Mouse (Mus musculus): Measurements from ENCODE around the gene Ptpn1. TPM values are rescaled to one million over a fixed set of nuclear protein-coding genes. Genes with fewer than 3 reads are reported as not detected.

Ptpn1 gene
- polyA plus RNA-seq, 1 experiment from 2014 or later, result 69.3 TPM

DNA sequence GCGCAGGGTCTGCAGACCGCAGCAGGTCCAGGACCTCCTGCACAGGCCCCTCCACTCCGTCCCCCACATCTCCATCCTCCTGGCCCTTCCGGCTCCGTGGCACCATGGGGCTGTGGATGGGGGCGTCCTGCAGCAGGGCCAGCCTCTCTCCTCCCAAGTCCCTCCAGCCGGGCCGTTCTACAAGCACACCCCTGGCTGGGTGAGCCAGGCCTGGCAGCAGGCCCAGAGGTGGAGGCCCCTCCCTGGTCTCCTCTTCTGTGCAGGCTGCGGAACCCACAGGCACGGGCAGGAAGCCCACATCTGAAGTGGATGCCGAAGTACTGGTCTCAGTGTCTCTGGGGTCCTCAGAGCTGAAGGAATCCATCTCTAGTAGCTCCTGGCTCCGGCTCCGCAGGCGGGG lies 57.5 kb downstream of the Ptpn1 start:
- 65% methylated on average over 14 of the region's 14 CpGs for WGBS
- H3K4me3 ChIP-seq (replicated peaks; ENCODE audit: low read length), result no peak overlapping the region
- no peak overlapping the region for H3K4me2 ChIP-seq (replicated peaks)

DNA sequence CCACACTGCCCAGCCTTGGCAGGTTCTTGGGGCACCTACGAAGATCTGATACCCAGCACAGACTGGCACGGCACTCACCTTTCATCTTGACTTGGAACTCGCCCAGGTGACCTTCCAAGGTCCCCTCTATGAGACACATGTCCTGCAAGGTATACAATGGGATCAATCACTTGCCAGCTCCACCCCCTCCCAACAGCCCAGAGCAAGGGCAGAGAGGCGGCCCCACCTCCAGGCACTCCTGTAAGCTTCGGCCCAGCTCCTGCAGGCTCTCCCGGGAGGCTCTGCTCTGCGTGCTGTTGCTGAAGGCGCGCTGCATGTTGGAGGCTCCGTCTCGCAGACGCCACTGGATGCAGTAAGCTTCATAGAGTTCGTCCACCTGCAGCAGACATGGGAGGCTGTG lies 61.4 kb downstream of the Ptpn1 start:
- H3K27ac ChIP-seq, result no peak overlapping the region
- no peak overlapping the region for H3K4me3 ChIP-seq (replicated peaks; ENCODE audit: low read length)
- H3K27me3 ChIP-seq (ENCODE audit: control insufficient read depth, insufficient read depth, low read length), result no peaks in the 10 kb centered on the region
- no peaks in the 10 kb centered on the region for H3K9me3 ChIP-seq (ENCODE audit: control insufficient read depth, low read length)
- no peaks in the 10 kb centered on the region for H3K4me1 ChIP-seq (replicated peaks; ENCODE audit: control insufficient read depth, insufficient read depth, low read length)
- no peak overlapping the region for H3K9ac ChIP-seq
- DNase-seq (ENCODE audit: low spot score) (no peak), ATAC-seq (ENCODE audit: low FRiP score) (no peak)
- no peaks in the 10 kb centered on the region for H3K36me3 ChIP-seq (replicated peaks; ENCODE audit: control insufficient read depth, insufficient read depth)
- no peak overlapping the region for H3K4me2 ChIP-seq (replicated peaks)
- 66% methylated on average over 13 of the region's 13 CpGs for WGBS

More for the DNA sequence above, 57.5 kb downstream of the Ptpn1 start:
- Histone ChIP-seq H3K9me3 (ENCODE audit: control insufficient read depth, low read length) (no peaks in the 10 kb centered on the region), H3K36me3 (replicated peaks; ENCODE audit: control insufficient read depth, insufficient read depth) (no peaks in the 10 kb centered on the region), H3K27me3 (ENCODE audit: control insufficient read depth, insufficient read depth, low read length) (no peaks in the 10 kb centered on the region), H3K4me1 (replicated peaks; ENCODE audit: control insufficient read depth, insufficient read depth, low read length) (no peaks in the 10 kb centered on the region), H3K27ac (no peak overlapping the region), H3K9ac (no peak overlapping the region)
- DNase-seq (ENCODE audit: low spot score) (peak; percentile 62), ATAC-seq (ENCODE audit: low FRiP score) (peak; percentile 39; the same call in 1 of the 2 replicates)

DNA sequence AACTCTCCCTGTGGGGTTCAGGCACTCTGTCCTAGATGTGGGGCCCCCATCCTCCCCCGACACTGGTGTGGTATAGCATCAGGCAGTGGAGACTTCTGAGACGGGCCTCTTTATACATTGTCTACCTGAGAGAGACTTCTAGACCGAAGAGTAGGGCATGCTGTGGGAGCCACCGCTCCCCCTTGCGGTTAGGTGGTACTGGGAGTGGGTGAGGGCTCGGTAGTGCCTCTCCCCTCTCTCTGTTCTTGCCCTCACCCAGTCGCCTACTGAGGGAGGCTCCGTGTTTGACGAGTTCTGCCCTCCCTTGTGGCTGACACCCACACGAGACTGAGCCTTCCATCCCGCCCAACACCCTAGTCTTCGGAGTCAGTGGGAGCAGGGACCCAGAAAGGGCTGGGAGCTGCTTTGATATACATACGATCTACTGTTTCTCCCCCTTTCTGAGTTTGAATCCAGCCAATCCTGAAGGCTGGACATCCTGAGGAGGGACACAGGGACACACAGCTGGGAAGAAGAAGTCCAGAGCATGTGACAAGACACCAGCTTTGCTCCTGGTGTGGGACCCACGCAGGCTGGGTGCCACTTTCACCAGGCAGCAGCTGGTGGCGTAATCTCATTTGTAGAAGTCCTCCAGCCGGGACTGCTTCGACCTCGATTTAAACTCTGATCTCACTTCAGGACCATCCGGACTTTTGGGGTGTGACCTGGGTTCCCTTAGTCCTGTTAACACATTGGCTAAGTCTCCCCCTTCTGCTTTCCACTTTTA lies 64.2 kb downstream of the Ptpn1 start:
- H3K4me1 ChIP-seq (replicated peaks; ENCODE audit: control insufficient read depth, insufficient read depth, low read length), result no peaks in the 10 kb centered on the region
- DNase-seq (ENCODE audit: low spot score) (no peak), ATAC-seq (ENCODE audit: low FRiP score) (no peak)
- 72% methylated on average over 19 of the region's 19 CpGs for WGBS
- H3K36me3 ChIP-seq (replicated peaks; ENCODE audit: control insufficient read depth, insufficient read depth), result no peaks in the 10 kb centered on the region
- H3K9ac ChIP-seq, result no peak overlapping the region
- no peak overlapping the region for H3K27ac ChIP-seq
- H3K9me3 ChIP-seq (ENCODE audit: control insufficient read depth, low read length), result 0 out of 2 replicates have a peak, but pooled peaks cover 7% of the 10 kb centered on the region
- H3K4me2 ChIP-seq (replicated peaks), result no peak overlapping the region
- H3K4me3 ChIP-seq (replicated peaks; ENCODE audit: low read length), result no peak overlapping the region
- no peaks in the 10 kb centered on the region for H3K27me3 ChIP-seq (ENCODE audit: control insufficient read depth, insufficient read depth, low read length)

DNA sequence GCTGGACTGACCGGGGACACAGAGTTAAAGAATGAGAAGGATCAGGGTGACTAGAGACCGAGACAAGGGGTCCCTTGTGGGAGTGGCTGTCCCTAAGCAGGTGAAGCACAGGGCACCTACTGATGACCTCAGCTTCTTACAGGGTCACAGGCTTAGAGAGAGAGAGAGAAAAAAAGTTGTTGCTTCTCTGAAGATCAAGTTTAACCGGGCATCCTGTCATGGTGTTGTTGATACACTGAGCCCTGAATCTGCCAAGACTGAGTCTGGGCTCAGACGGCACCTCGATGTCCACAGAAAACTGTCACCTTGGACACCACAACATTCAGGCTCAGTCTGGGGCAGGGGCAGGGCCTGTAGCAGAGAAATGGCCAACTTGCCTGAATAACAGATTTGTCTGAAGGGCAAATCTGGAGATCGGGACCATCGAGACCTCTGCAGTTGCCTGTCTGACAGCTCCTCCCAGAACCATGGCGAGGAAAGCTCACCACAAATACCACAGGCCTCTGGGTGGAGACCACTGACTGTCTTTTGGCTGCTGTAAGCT lies 64.9 kb downstream of the Ptpn1 start:
- no peak overlapping the region for H3K9ac ChIP-seq
- WGBS, result 60% methylated on average over 8 of the region's 8 CpGs
- no peaks in the 10 kb centered on the region for H3K36me3 ChIP-seq (replicated peaks; ENCODE audit: control insufficient read depth, insufficient read depth)
- no peaks in the 10 kb centered on the region for H3K27me3 ChIP-seq (ENCODE audit: control insufficient read depth, insufficient read depth, low read length)
- 0 out of 2 replicates have a peak, but pooled peaks cover 7% of the 10 kb centered on the region for H3K9me3 ChIP-seq (ENCODE audit: control insufficient read depth, low read length)
- DNase-seq (ENCODE audit: low spot score) (no peak), ATAC-seq (ENCODE audit: low FRiP score) (no peak)
- no peak overlapping the region for H3K4me2 ChIP-seq (replicated peaks)
- no peak overlapping the region for H3K27ac ChIP-seq
- no peak overlapping the region for H3K4me3 ChIP-seq (replicated peaks; ENCODE audit: low read length)
- H3K4me1 ChIP-seq (replicated peaks; ENCODE audit: control insufficient read depth, insufficient read depth, low read length), result no peaks in the 10 kb centered on the region

DNA sequence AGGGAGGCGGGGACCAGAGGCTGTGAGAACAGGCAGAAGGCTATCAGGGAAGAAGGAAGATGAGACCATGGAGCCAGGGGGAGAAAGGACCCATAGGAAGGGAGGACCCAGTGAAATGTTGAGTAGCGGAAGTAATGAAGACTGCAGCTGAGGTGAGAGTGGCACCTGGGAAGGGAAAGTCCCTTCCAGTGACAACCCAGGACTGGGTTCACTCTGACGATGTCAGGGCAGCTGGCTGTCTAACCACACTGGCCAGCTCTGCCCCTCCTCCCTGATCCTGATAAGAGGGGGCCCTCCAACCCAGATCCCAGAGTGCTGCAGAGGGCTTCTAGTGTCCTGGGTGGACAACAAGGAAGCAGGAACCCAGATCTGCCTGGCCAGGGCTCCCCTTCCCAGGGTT lies 65.7 kb downstream of the Ptpn1 start:
- no peaks in the 10 kb centered on the region for H3K4me1 ChIP-seq (replicated peaks; ENCODE audit: control insufficient read depth, insufficient read depth, low read length)
- no peak overlapping the region for H3K4me3 ChIP-seq (replicated peaks; ENCODE audit: low read length)
- no peak overlapping the region for H3K9ac ChIP-seq
- H3K27ac ChIP-seq, result no peak overlapping the region
- 0 out of 2 replicates have a peak, but pooled peaks cover 7% of the 10 kb centered on the region for H3K9me3 ChIP-seq (ENCODE audit: control insufficient read depth, low read length)
- 79% methylated on average over 3 of the region's 3 CpGs for WGBS
- no peak for DNase-seq (ENCODE audit: low spot score)
- ATAC-seq (ENCODE audit: low FRiP score), result no peak
- H3K27me3 ChIP-seq (ENCODE audit: control insufficient read depth, insufficient read depth, low read length), result no peaks in the 10 kb centered on the region
- no peak overlapping the region for H3K4me2 ChIP-seq (replicated peaks)
- no peaks in the 10 kb centered on the region for H3K36me3 ChIP-seq (replicated peaks; ENCODE audit: control insufficient read depth, insufficient read depth)

DNA sequence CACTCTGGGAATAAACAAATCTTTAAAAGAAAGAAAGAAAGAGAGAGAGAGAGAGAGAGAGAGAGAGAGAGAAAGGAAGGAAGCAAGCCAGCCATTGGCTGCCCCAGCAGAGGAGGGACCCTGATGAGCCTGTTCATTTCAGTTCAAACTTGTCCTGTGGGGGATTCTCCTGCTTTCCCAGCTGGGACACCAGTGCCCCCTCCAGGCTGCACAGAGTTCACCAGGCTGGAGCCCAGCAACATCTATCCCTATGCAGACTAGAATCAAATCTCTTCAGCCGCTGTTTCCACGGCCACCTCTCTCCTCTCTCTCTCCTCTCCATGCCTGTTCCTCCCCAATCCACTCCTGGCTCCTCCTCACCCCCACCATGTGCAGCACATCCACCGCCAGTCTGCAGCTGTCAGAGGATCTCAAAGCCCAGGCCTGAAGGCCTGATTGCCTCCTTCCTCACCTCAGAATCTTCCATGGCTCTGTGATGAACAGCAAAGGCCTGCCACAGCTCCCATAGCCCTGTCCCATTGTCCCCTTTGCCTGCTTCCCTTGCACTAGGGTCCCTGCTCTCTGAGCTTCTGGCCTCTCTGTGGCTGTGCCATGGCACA lies 67.4 kb downstream of the Ptpn1 start:
- no peak overlapping the region for H3K4me2 ChIP-seq (replicated peaks)
- WGBS, result 69% methylated on average over 3 of the region's 3 CpGs
- H3K27me3 ChIP-seq (ENCODE audit: control insufficient read depth, insufficient read depth, low read length), result no peaks in the 10 kb centered on the region
- H3K9ac ChIP-seq, result no peak overlapping the region
- no peaks in the 10 kb centered on the region for H3K4me1 ChIP-seq (replicated peaks; ENCODE audit: control insufficient read depth, insufficient read depth, low read length)
- DNase-seq (ENCODE audit: low spot score) (no peak), ATAC-seq (ENCODE audit: low FRiP score) (no peak)
- no peak overlapping the region for H3K4me3 ChIP-seq (replicated peaks; ENCODE audit: low read length)
- no peaks in the 10 kb centered on the region for H3K36me3 ChIP-seq (replicated peaks; ENCODE audit: control insufficient read depth, insufficient read depth)
- H3K27ac ChIP-seq, result no peak overlapping the region
- 0 out of 2 replicates have a peak, but pooled peaks cover 7% of the 10 kb centered on the region for H3K9me3 ChIP-seq (ENCODE audit: control insufficient read depth, low read length)

DNA sequence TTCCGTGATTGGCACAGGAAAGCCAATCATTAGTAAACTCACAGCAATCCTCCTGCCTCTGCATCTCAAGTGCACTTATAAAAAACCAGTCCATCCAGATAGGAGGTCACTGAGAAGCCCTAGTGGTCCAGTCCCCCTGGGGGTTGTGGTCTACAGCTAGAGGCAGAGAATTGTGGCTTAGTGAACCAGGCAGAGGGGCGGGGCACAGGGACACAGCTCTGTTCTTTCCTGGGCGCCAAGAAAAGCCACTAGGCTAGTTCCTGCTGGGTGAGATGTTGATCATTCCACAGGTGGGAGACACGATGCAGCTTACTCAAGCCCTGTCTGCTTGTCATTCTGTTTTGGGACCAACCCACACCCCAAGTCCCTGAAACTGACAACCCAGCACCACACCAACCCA lies 70.3 kb downstream of the Ptpn1 start:
- Histone ChIP-seq H3K27ac (no peak overlapping the region), H3K4me3 (replicated peaks; ENCODE audit: low read length) (no peak overlapping the region), H3K9ac (no peak overlapping the region), H3K9me3 (ENCODE audit: control insufficient read depth, low read length) (0 out of 2 replicates have a peak, but pooled peaks cover 7% of the 10 kb centered on the region), H3K36me3 (replicated peaks; ENCODE audit: control insufficient read depth, insufficient read depth) (no peaks in the 10 kb centered on the region), H3K4me2 (replicated peaks) (no peak overlapping the region), H3K4me1 (replicated peaks; ENCODE audit: control insufficient read depth, insufficient read depth, low read length) (no peaks in the 10 kb centered on the region), H3K27me3 (ENCODE audit: control insufficient read depth, insufficient read depth, low read length) (no peaks in the 10 kb centered on the region)
- DNase-seq (ENCODE audit: low spot score) (no peak), ATAC-seq (ENCODE audit: low FRiP score) (no peak)
- 56% methylated on average over 4 of the region's 4 CpGs for WGBS

DNA sequence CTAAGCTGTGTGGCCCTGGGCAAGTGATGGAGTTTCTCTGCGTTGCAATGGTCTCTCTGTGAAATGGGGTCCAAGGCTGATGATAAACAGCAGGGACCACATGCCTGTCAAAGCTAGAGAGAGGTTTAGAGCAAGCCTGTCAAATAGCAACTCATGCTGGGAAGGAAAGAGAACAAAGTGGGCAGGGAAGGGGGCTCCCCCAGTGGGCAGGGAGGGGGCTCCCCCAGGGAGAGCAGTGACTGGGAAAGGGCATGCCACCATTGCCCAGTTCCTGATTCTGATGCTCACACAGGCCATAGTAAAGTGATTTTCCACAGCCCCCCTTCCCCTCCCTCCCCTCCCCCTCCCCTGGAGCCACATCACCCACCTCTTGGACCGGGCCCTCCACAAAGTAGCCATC lies 71.0 kb downstream of the Ptpn1 start:
- H3K4me1 ChIP-seq (replicated peaks; ENCODE audit: control insufficient read depth, insufficient read depth, low read length), result no peaks in the 10 kb centered on the region
- H3K4me3 ChIP-seq (replicated peaks; ENCODE audit: low read length), result no peak overlapping the region
- no peak overlapping the region for H3K9ac ChIP-seq
- H3K36me3 ChIP-seq (replicated peaks; ENCODE audit: control insufficient read depth, insufficient read depth), result no peaks in the 10 kb centered on the region
- no peak overlapping the region for H3K27ac ChIP-seq
- H3K9me3 ChIP-seq (ENCODE audit: control insufficient read depth, low read length), result 0 out of 2 replicates have a peak, but pooled peaks cover 7% of the 10 kb centered on the region
- DNase-seq (ENCODE audit: low spot score) (no peak), ATAC-seq (ENCODE audit: low FRiP score) (no peak)
- H3K27me3 ChIP-seq (ENCODE audit: control insufficient read depth, insufficient read depth, low read length), result no peaks in the 10 kb centered on the region
- H3K4me2 ChIP-seq (replicated peaks), result no peak overlapping the region
- WGBS, result 65% methylated on average over 2 of the region's 2 CpGs

DNA sequence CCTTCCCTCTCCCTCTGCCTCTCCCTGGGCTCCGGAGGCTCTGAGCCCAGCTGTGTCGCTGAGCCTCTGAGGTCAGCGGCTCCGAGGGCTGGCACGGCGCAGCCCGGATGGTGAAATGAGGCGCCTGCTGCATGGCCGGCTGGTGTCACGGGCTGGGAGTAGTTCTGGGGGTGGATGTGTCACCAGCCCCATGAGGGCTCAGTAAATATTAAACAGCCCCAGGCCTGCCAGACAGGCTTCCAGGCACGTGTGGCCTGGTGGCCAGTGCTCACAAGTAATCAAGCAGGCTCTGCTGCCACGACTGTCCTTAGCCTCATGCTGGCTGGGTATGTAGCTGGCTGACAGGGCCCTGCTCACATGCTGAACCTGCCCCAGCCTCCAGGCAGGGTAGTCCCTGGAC lies 71.6 kb downstream of the Ptpn1 start:
- 0 out of 2 replicates have a peak, but pooled peaks cover 7% of the 10 kb centered on the region for H3K9me3 ChIP-seq (ENCODE audit: control insufficient read depth, low read length)
- no peak overlapping the region for H3K27ac ChIP-seq
- no peaks in the 10 kb centered on the region for H3K27me3 ChIP-seq (ENCODE audit: control insufficient read depth, insufficient read depth, low read length)
- ATAC-seq (ENCODE audit: low FRiP score), result no peak
- H3K4me1 ChIP-seq (replicated peaks; ENCODE audit: control insufficient read depth, insufficient read depth, low read length), result no peaks in the 10 kb centered on the region
- no peak overlapping the region for H3K9ac ChIP-seq
- no peak for DNase-seq (ENCODE audit: low spot score)
- H3K4me2 ChIP-seq (replicated peaks), result no peak overlapping the region
- no peak overlapping the region for H3K4me3 ChIP-seq (replicated peaks; ENCODE audit: low read length)
- no peaks in the 10 kb centered on the region for H3K36me3 ChIP-seq (replicated peaks; ENCODE audit: control insufficient read depth, insufficient read depth)
- 42% methylated on average over 12 of the region's 12 CpGs for WGBS
